Mouse (Mus musculus) midbrain, embryonic 12.5 days (tissue): Measurements from ENCODE around the gene Btc. TPM values are rescaled to one million over a fixed set of nuclear protein-coding genes. Genes with fewer than 3 reads are reported as not detected.

Experiments
- ATAC-seq: fragments of 200-750 bp; cut with Nextera tagmentation; 2 replicates; pipeline ENCODE4 v1.8.0; 2017; ENCODE audit warnings: low read depth, moderate TSS enrichment, moderate library complexity; ENCODE audit not compliant: low FRiP score
- H3K27ac ChIP-seq: fragments of 300-500 bp; sonication (generic); replicated peaks from 2 replicates; pipeline ENCODE4 v1.5.1; 2016; ENCODE audit warnings: mild to moderate bottlenecking
- H3K27me3 ChIP-seq: fragments of 300-500 bp; sonication (generic); 2 replicates; pipeline ENCODE4 v1.6.1; 2016; ENCODE audit warnings: mild to moderate bottlenecking
- H3K36me3 ChIP-seq: fragments of 300-500 bp; sonication (generic); 2 replicates; pipeline ENCODE4 v1.6.1; 2016
- H3K4me1 ChIP-seq: fragments of 300-500 bp; sonication (generic); 2 replicates; pipeline ENCODE4 v1.6.1; 2016
- H3K4me2 ChIP-seq: fragments of 300-500 bp; sonication (generic); replicated peaks from 2 replicates; pipeline ENCODE4 v1.6.1; 2016; ENCODE audit warnings: mild to moderate bottlenecking, moderate library complexity
- H3K4me3 ChIP-seq: fragments of 300-500 bp; sonication (generic); 2 replicates; pipeline ENCODE4 v1.5.1; 2016; ENCODE audit warnings: mild to moderate bottlenecking
- H3K9ac ChIP-seq: fragments of 300-500 bp; sonication (generic); replicated peaks from 2 replicates; pipeline ENCODE4 v1.6.1; 2016; ENCODE audit warnings: mild to moderate bottlenecking, moderate library complexity
- H3K9me3 ChIP-seq: fragments of 300-500 bp; sonication (generic); 2 replicates; pipeline ENCODE4 v1.6.1; 2016; ENCODE audit warnings: mild to moderate bottlenecking
- WGBS: fragments of 180-500 bp; shearing (Covaris S2); methylation state at CpG from one replicate; pipeline ENCODE4 v1.1.7; 2016; 5-methylcytosine and 5-hydroxymethylcytosine counted together
- polyA plus RNA-seq: library from polyadenylated mRNA; unstranded; fragments of >200 nt; fragmentation: Nextera tagmentation; extraction: Ambion mirVana; gene quantifications from 2 replicates; pipeline ENCODE4 v1.2.1, GENCODE M21; 2016

The Btc gene
- not detected in 2 replicates for polyA plus RNA-seq

- 16% methylated on average over 19 of the region's 19 CpGs for WGBS
- peak within 1 kb of the TSS; percentile 24; the same call in 1 of the 2 replicates for H3K9ac ChIP-seq
- H3K9me3 ChIP-seq, result no peaks in the 10 kb centered on the region
- H3K27me3 ChIP-seq, result no peaks in the 10 kb centered on the region
- H3K4me2 ChIP-seq, result peak within 1 kb of the TSS; percentile 51
- peak within 1 kb of the TSS; percentile 30 for H3K4me3 ChIP-seq
- peak; percentile 54; the same call in 1 of the 2 replicates for ATAC-seq
- H3K4me1 ChIP-seq, result peaks cover 9% of the 10 kb centered on the region
- H3K36me3 ChIP-seq, result no peaks in the 10 kb centered on the region
- H3K27ac ChIP-seq, result no peak within 1 kb of the TSS
These were observed at the start of gene Btc for GRCm38 (mm10) chr5:91402339-91403211. Gene Btc, minus strand, starts transcription at chr5:91402994.

- H3K4me1 ChIP-seq, result peaks cover 7% of the 10 kb centered on the region; the same call in 1 of the 2 replicates
- no peaks in the 10 kb centered on the region for H3K36me3 ChIP-seq
- H3K27ac ChIP-seq, result no peak overlapping the region
- no peak overlapping the region for H3K4me3 ChIP-seq
- ATAC-seq, result peak; percentile 80
- no peaks in the 10 kb centered on the region for H3K9me3 ChIP-seq
- no peak overlapping the region for H3K9ac ChIP-seq
- H3K27me3 ChIP-seq, result no peaks in the 10 kb centered on the region
- 44% methylated on average over 3 of the region's 3 CpGs for WGBS
- no peak overlapping the region for H3K4me2 ChIP-seq
These were observed 42.3 kb upstream of the Btc start for GRCm38 (mm10) chr5:91444981-91445517.

GRCm38 (mm10) chr5:91436563-91436962 is 33.8 kb upstream of the Btc start:
- 57% methylated on average over 6 of the region's 6 CpGs for WGBS
- Histone ChIP-seq H3K9ac (no peak overlapping the region), H3K27me3 (no peaks in the 10 kb centered on the region), H3K36me3 (no peaks in the 10 kb centered on the region), H3K9me3 (no peaks in the 10 kb centered on the region), H3K4me1 (no peaks in the 10 kb centered on the region), H3K4me3 (no peak overlapping the region), H3K4me2 (no peak overlapping the region), H3K27ac (no peak overlapping the region)
- ATAC-seq, result no peak

GRCm38 (mm10) chr5:91434723-91435658 is 32.2 kb upstream of the Btc start:
- Histone ChIP-seq H3K36me3 (no peaks in the 10 kb centered on the region), H3K4me1 (no peaks in the 10 kb centered on the region), H3K9me3 (no peaks in the 10 kb centered on the region), H3K9ac (no peak overlapping the region), H3K4me2 (no peak overlapping the region), H3K4me3 (no peak overlapping the region), H3K27ac (no peak overlapping the region), H3K27me3 (no peaks in the 10 kb centered on the region)
- 76% methylated on average over 6 of the region's 6 CpGs for WGBS
- 0 out of 2 replicates have a peak, but pooled peaks have one; percentile 9 for ATAC-seq

GRCm38 (mm10) chr5:91428547-91428946 is 25.8 kb upstream of the Btc start:
- ATAC-seq, result no peak
- Histone ChIP-seq H3K4me2 (no peak overlapping the region), H3K36me3 (no peaks in the 10 kb centered on the region), H3K9me3 (no peaks in the 10 kb centered on the region), H3K4me3 (no peak overlapping the region), H3K27me3 (no peaks in the 10 kb centered on the region), H3K9ac (no peak overlapping the region), H3K27ac (no peak overlapping the region), H3K4me1 (no peaks in the 10 kb centered on the region)
- WGBS, result 60% methylated on average over 8 of the region's 8 CpGs

- WGBS, result 91% methylated on average over 8 of the region's 8 CpGs
- Histone ChIP-seq H3K36me3 (no peaks in the 10 kb centered on the region), H3K9me3 (no peaks in the 10 kb centered on the region)
These were observed 11.0 kb upstream of the Btc start for GRCm38 (mm10) chr5:91413814-91414213.

GRCm38 (mm10) chr5:91404263-91404662 is 1.5 kb upstream of the Btc start:
- WGBS, result 95% methylated on average over 5 of the region's 5 CpGs
- no peak for ATAC-seq

More at GRCm38 (mm10) chr5:91413814-91414213, 11.0 kb upstream of the Btc start:
- H3K27ac ChIP-seq, result no peak overlapping the region
- ATAC-seq, result no peak
- H3K27me3 ChIP-seq, result no peaks in the 10 kb centered on the region
- no peak overlapping the region for H3K9ac ChIP-seq
- H3K4me3 ChIP-seq, result no peak overlapping the region
- no peak overlapping the region for H3K4me2 ChIP-seq
- no peaks in the 10 kb centered on the region for H3K4me1 ChIP-seq

GRCm38 (mm10) chr5:91403281-91403680 is 487 bp upstream of the Btc start:
- H3K9me3 ChIP-seq, result no peaks in the 10 kb centered on the region
- ATAC-seq, result no peak
- H3K4me2 ChIP-seq, result no peak overlapping the region
- peaks cover 9% of the 10 kb centered on the region for H3K4me1 ChIP-seq
- H3K4me3 ChIP-seq, result no peak overlapping the region
- WGBS, result 84% methylated on average over 4 of the region's 4 CpGs
- no peaks in the 10 kb centered on the region for H3K27me3 ChIP-seq
- no peaks in the 10 kb centered on the region for H3K36me3 ChIP-seq
- no peak overlapping the region for H3K27ac ChIP-seq
- no peak overlapping the region for H3K9ac ChIP-seq

More at GRCm38 (mm10) chr5:91404263-91404662, 1.5 kb upstream of the Btc start:
- no peaks in the 10 kb centered on the region for H3K9me3 ChIP-seq
- H3K4me2 ChIP-seq, result no peak overlapping the region
- no peak overlapping the region for H3K27ac ChIP-seq
- H3K9ac ChIP-seq, result no peak overlapping the region
- peaks cover 9% of the 10 kb centered on the region for H3K4me1 ChIP-seq
- no peaks in the 10 kb centered on the region for H3K36me3 ChIP-seq
- H3K4me3 ChIP-seq, result no peak overlapping the region
- H3K27me3 ChIP-seq, result no peaks in the 10 kb centered on the region

- Histone ChIP-seq H3K4me3 (no peak overlapping the region), H3K27ac (no peak overlapping the region), H3K27me3 (no peaks in the 10 kb centered on the region), H3K9ac (no peak overlapping the region), H3K4me1 (peaks cover 9% of the 10 kb centered on the region), H3K36me3 (no peaks in the 10 kb centered on the region), H3K4me2 (no peak overlapping the region), H3K9me3 (no peaks in the 10 kb centered on the region)
- no peak for ATAC-seq
- WGBS, result 36% methylated on average over 2 of the region's 2 CpGs
These were observed 2.2 kb downstream of the Btc start for GRCm38 (mm10) chr5:91400493-91401096.

- 42% methylated on average over 2 of the region's 2 CpGs for WGBS
- no peak overlapping the region for H3K27ac ChIP-seq
These were observed 27.3 kb downstream of the Btc start for GRCm38 (mm10) chr5:91375467-91375866.

GRCm38 (mm10) chr5:91368061-91368565 is 34.7 kb downstream of the Btc start:
- H3K4me2 ChIP-seq, result no peak overlapping the region
- H3K9ac ChIP-seq, result no peak overlapping the region
- H3K27ac ChIP-seq, result no peak overlapping the region
- no peak for ATAC-seq
- 94% methylated on average over 13 of the region's 13 CpGs for WGBS
- no peaks in the 10 kb centered on the region for H3K36me3 ChIP-seq
- no peaks in the 10 kb centered on the region for H3K9me3 ChIP-seq
- H3K4me3 ChIP-seq, result no peak overlapping the region
- H3K4me1 ChIP-seq, result no peaks in the 10 kb centered on the region
- H3K27me3 ChIP-seq, result no peaks in the 10 kb centered on the region

More at GRCm38 (mm10) chr5:91375467-91375866, 27.3 kb downstream of the Btc start:
- no peak overlapping the region for H3K4me2 ChIP-seq
- no peaks in the 10 kb centered on the region for H3K9me3 ChIP-seq
- ATAC-seq, result no peak
- no peaks in the 10 kb centered on the region for H3K36me3 ChIP-seq
- H3K4me1 ChIP-seq, result no peaks in the 10 kb centered on the region
- H3K4me3 ChIP-seq, result no peak overlapping the region
- H3K9ac ChIP-seq, result no peak overlapping the region
- no peaks in the 10 kb centered on the region for H3K27me3 ChIP-seq
